Mouse (Mus musculus) thymus, postnatal 0 days (tissue): Measurements from ENCODE around the gene Zbtb14. TPM values are rescaled to one million over a fixed set of nuclear protein-coding genes. Genes with fewer than 3 reads are reported as not detected.
A peak's percentile ranks its signal among the peaks of the same experiment; 100 is the strongest.

Source experiments
- DNase-seq: peaks from one replicate; pipeline ENCODE4 v3.0.0-alpha.2; 2015; ENCODE audit warnings: low spot score
- polyA plus RNA-seq: library from polyadenylated mRNA; unstranded; fragments of >200 nt; fragmentation: Nextera tagmentation; extraction: Ambion mirVana; gene quantifications from 2 replicates; pipeline ENCODE4 v1.2.1, GENCODE M21; 2015

The Zbtb14 gene
- polyA plus RNA-seq = 21.0 and 21.5 TPM in 2 replicates

GRCm38 (mm10) chr17:69382511-69383100, at the start of gene Zbtb14:
Gene Zbtb14 (plus strand): TSS chr17:69383050.
- DNase-seq = peak; percentile 97

- no peak for DNase-seq
Measured at GRCm38 (mm10) chr17:69346056-69346455, 36.8 kb upstream of the Zbtb14 start.

- DNase-seq = peak; percentile 8
Measured at GRCm38 (mm10) chr17:69349014-69349531, 33.8 kb upstream of the Zbtb14 start.

- DNase-seq = peak; percentile 60
Measured at GRCm38 (mm10) chr17:69365049-69365448, 17.8 kb upstream of the Zbtb14 start.

- no peak for DNase-seq
Measured at GRCm38 (mm10) chr17:69380838-69381237, 2.0 kb upstream of the Zbtb14 start.

GRCm38 (mm10) chr17:69383201-69383940, 521 bp downstream of the Zbtb14 start:
- DNase-seq = peak; percentile 78

- DNase-seq = peak; percentile 37
Measured at GRCm38 (mm10) chr17:69383941-69384665, 1.3 kb downstream of the Zbtb14 start.

GRCm38 (mm10) chr17:69396147-69397033, 13.5 kb downstream of the Zbtb14 start:
- peak; percentile 31 for DNase-seq

GRCm38 (mm10) chr17:69397163-69397562, 14.3 kb downstream of the Zbtb14 start:
- DNase-seq = no peak

GRCm38 (mm10) chr17:69398092-69398491, 15.2 kb downstream of the Zbtb14 start:
- DNase-seq = no peak

GRCm38 (mm10) chr17:69401146-69401545, 18.3 kb downstream of the Zbtb14 start:
- DNase-seq = peak; percentile 30

- DNase-seq = peak; percentile 42
Measured at GRCm38 (mm10) chr17:69416163-69416562, 33.3 kb downstream of the Zbtb14 start.

- DNase-seq = peak; percentile 93
Measured at GRCm38 (mm10) chr17:69416920-69417661, 34.2 kb downstream of the Zbtb14 start.

GRCm38 (mm10) chr17:69417724-69418373, 35.0 kb downstream of the Zbtb14 start:
- DNase-seq = peak; percentile 28

GRCm38 (mm10) chr17:69421592-69421991, 38.7 kb downstream of the Zbtb14 start:
- DNase-seq = no peak

GRCm38 (mm10) chr17:69437836-69438235, 55.0 kb downstream of the Zbtb14 start:
- DNase-seq = no peak

GRCm38 (mm10) chr17:69438486-69438885, 55.6 kb downstream of the Zbtb14 start:
- DNase-seq = no peak

GRCm38 (mm10) chr17:69438990-69439491, 56.2 kb downstream of the Zbtb14 start, which contains the start of gene Akain1:
Gene Akain1 (plus strand): TSS chr17:69439326.
- DNase-seq = peak; percentile 68
